Mouse (Mus musculus) stomach, postnatal 0 days (tissue): ENCODE data around the gene H2afy2.

Source experiments
- CTCF ChIP-seq: IDR thresholded peaks from 2 replicates; pipeline ENCODE4 v1.5.1; 2016; ENCODE audit warnings: antibody characterized with exemption, low read depth, mild to moderate bottlenecking, moderate library complexity
- EP300 ChIP-seq: optimal IDR thresholded peaks from 2 replicates; pipeline ENCODE3; 2016; ENCODE audit warnings: antibody characterized with exemption

DNA sequence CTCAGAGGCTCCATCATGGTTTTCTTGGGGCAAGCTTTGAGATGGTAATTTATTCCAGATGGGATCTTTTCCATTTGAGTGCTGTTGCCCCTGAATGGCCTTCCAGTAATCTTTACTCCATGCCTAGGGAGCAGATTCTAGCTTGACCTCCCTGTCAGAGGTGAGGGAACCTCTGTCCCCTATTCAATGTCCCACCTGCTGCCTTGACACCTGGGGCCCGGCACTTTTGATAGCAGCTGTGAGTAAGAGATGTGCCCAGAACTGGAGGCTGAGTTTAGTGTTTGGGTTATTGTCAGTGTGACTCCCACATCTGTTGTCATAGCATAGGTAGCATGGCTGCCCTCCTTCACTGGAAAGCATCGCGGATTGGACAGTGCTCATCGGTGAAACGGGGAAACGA is 47.8 kb upstream of the H2afy2 start:
- no peak for TF ChIP-seq CTCF
- no peak for TF ChIP-seq EP300
